8 mouse cellular contexts compared by ENCODE assay signal in genomic region chr13:94358101-94358400, GRCm38 (mm10). TPM values are rescaled to one million over a fixed set of nuclear protein-coding genes. Genes with fewer than 3 reads are reported as not detected.
DNase-seq lines count a peak whose midpoint lies in the region; ATAC-seq lines count a peak whose summit lies in the region.

No protein-coding gene starts in this region.

- no peaks in the 10 kb centered on the region for H3K27me3 ChIP-seq in embryonic facial prominence, embryonic 15.5 days
- H3K27me3 ChIP-seq in limb, embryonic 12.5 days: no peaks in the 10 kb centered on the region

- WGBS in embryonic facial prominence, embryonic 15.5 days: 0% methylated on average over 9 of the region's 9 CpGs
- 3% methylated on average over 9 of the region's 9 CpGs for WGBS in limb, embryonic 12.5 days

- no peaks in the 10 kb centered on the region for H3K36me3 ChIP-seq in embryonic facial prominence, embryonic 15.5 days
- H3K36me3 ChIP-seq in limb, embryonic 12.5 days: 0 out of 2 replicates have a peak, but pooled peaks cover 2% of the 10 kb centered on the region

- peak overlapping the region; percentile 94 for H3K4me3 ChIP-seq in embryonic facial prominence, embryonic 15.5 days (replicated peaks)
- H3K4me3 ChIP-seq in limb, embryonic 12.5 days (replicated peaks): peak overlapping the region; percentile 78

- no peak for ATAC-seq in embryonic facial prominence, embryonic 15.5 days (ENCODE audit: insufficient number of reproducible peaks, low FRiP score, low TSS enrichment, low read depth)
- 0 out of 2 replicates have a peak, but pooled peaks have one; percentile 17 for ATAC-seq in limb, embryonic 12.5 days (ENCODE audit: insufficient number of reproducible peaks, insufficient read depth, low FRiP score, low TSS enrichment, low read depth)
- peak; percentile 18; the same call in 1 of the 2 replicates for ATAC-seq in neutrophil, adult 5-6 weeks (ENCODE audit: extremely low read depth, insufficient number of reproducible peaks, low FRiP score, poor library complexity, severe bottlenecking)

- peak overlapping the region; percentile 88 for H3K4me2 ChIP-seq in embryonic facial prominence, embryonic 15.5 days (replicated peaks)
- H3K4me2 ChIP-seq in limb, embryonic 12.5 days: peak overlapping the region; percentile 77

- peak; percentile 16 for DNase-seq in retina, embryonic 14.5 days (ENCODE audit: low spot score)
- DNase-seq in retina, postnatal 1 day: no peak
- no peak for DNase-seq in c-Kit-positive CD71-positive TER-119-positive erythroid progenitor cells, embryonic 14.5 days (ENCODE audit: low spot score)
- no peak for DNase-seq in left cerebral cortex, adult 11 months (ENCODE audit: low spot score)
- DNase-seq in spleen, adult 18-20 months: no peak

- H3K9me3 ChIP-seq in embryonic facial prominence, embryonic 15.5 days (replicated peaks): no peaks in the 10 kb centered on the region
- no peaks in the 10 kb centered on the region for H3K9me3 ChIP-seq in limb, embryonic 12.5 days

- H3K4me1 ChIP-seq in embryonic facial prominence, embryonic 15.5 days: peaks cover 15% of the 10 kb centered on the region
- H3K4me1 ChIP-seq in limb, embryonic 12.5 days (replicated peaks): peaks cover 6% of the 10 kb centered on the region; the same call in 1 of the 2 replicates

- peak overlapping the region; percentile 95 for H3K27ac ChIP-seq in embryonic facial prominence, embryonic 15.5 days (replicated peaks)
- H3K27ac ChIP-seq in limb, embryonic 12.5 days: peak overlapping the region; percentile 91

- peak overlapping the region; percentile 74 for H3K9ac ChIP-seq in embryonic facial prominence, embryonic 15.5 days
- peak overlapping the region; percentile 80 for H3K9ac ChIP-seq in limb, embryonic 12.5 days (replicated peaks)

RNA-seq across cellular contexts. Expression of gene Ap3b1, which starts 0.7 kb away (rescaled TPM):
- polyA plus RNA-seq in embryonic facial prominence, embryonic 15.5 days (2015; fragmentation: Nextera tagmentation; extraction: Ambion mirVana): 42.8 and 43.8 TPM in 2 replicates
- 44.2 and 44.7 TPM in 2 replicates for polyA plus RNA-seq in limb, embryonic 12.5 days (2016; fragmentation: Nextera tagmentation; extraction: Ambion mirVana)
- 101 and 112 TPM in 2 replicates for total RNA-seq in neutrophil, adult 5-6 weeks (2017)
